Mouse (Mus musculus) lung, postnatal 4 days (tissue): ENCODE data around the gene Abraxas1.
A peak's percentile ranks its signal among the peaks of the same experiment; 100 is the strongest.

Source experiments
- DNase-seq, 2 experiments: peaks; one replicate each; pipeline ENCODE4 v3.0.0; 2021

Gene Abraxas1

DNA sequence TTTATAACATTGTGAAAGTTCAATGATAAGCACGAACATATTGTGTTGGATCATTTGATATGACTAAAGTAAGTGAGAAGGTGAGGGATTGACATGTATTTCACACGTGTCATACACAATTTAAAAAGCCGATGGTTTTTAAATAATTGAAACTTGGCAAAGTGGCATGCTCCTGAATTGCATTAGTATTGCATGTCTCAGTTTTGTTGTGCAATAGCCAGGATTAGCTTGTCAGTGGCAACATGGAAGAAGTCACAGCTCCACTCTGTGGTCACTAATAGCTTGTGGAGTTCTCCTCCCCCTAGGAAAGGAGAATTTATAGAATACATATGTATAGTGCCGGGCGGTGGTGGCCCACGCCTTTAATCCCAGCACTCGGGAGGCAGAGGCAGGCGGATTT lies 610 bp upstream of the Abraxas1 start:
- DNase-seq = no peak

DNA sequence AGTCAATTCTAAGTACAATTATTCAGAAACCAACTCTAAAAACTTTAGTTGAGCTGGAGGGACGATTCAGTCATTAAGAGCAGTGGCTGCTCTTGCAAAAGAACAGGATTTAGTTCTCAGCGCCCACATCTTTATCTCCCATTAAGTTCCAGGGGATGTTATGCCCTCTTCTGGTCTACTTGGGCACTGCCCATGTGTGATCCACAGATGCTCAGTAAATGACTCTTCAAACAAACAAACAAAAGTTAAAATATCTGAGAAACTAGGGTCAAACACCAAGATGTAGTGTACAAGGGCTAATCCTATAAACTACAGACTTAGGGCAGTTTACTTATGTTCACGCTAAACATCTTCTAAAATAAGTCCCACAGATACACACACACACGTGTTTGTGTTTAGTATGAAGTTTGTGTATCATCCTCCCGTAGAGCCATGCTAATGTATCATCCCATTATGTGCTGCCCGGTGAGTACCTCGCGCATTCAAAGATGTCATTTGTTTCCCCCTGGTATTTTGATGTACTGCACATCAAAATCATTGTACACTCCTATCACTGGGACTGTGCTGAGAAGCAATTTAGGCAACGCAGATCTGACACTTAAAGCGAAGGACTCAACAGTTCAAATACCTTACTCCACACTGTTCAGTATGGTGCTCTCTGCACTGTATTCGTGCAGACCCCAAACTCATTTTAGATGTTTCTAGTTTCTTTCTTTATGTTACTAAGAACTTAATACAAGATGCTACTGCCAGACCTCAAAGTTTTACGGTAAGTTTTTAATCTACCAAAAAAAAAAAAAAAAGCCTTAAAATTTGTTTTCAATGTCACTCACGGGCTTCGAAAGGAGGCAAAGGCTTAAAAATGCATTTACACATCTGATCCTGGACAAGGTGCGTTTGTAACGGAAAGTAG lies 941 bp downstream of the Abraxas1 start:
- no peak for DNase-seq

DNA sequence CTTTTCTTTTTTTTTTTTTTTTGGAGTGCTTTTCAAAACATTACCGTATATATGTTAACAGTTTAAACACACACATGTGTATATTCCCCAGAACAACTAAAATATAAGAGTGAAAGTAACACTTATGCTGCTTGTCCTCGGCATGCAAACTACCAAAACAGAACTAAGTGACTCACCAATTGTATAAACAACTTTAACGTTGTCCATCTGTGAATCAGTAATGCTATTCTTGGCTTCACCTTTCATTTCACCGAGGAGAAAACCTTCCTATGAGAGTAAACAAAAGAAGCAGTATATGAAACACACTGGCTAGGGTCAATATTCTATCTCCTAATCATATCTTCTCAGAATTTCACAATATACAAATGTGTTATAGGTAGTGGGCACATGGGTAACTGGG lies 2.4 kb downstream of the Abraxas1 start:
- DNase-seq = no peak

DNA sequence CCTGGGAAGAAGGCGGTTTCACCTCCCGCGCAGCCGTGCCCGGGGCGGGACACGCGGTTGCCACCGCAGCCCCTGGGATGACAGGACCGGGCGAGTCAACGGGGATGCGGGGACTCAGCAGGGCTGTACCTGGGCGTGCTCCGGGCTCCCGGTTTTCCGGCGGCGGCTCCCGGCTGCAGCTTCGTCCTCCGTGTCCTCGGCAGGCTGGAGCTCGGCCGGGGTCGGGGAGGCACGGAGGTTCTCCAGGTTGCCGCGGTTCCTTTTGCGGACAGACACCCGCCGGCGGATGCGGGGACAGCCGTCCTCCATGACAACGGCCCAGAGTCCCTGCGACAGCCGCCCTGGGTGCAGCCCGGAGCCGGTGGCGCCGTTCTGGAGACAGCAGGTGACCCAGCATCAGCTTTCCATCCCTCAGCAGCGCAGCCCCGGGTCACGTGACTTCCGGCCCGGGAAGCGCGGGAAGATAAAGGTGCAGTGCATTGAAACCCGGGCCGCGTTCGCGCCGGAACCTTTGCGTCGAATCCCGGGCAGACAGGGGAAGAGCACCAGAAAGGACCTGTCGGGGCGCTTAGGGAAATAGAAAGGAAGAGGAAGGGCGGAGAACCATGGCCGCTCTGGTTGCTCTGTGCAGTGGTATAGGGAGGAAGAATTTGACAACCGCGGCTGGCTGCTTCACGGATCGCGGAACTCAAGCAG lies 22.5 kb downstream of the Abraxas1 start, which contains the start of the genes Helq and Mrps18c:
Gene Helq (minus strand): TSS at position 434 of the 696 bp plus-strand sequence.
Gene Mrps18c (plus strand): TSS at position 463 of the 696 bp plus-strand sequence.
- DNase-seq = peak; percentile 92 to 93

DNA sequence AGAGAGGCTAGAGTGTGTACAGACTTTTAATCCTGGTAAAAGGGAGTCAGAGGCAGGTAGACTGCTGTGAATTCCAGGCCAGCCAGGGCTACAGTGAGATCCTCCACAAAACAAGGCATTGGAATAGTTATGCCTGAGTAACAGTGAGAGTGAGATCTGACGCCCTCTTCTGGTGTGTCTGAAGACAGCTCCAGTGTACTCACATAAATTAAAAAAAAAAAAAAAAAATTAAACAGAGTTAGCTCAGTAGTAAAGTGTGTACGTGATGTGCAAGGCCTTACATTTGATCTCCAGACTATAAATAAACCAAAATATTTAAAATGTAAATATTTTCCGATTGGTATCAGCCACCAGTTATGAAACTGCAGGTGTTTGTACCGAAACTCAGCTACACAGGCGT lies 26.7 kb downstream of the Abraxas1 start:
- DNase-seq = no peak

DNA sequence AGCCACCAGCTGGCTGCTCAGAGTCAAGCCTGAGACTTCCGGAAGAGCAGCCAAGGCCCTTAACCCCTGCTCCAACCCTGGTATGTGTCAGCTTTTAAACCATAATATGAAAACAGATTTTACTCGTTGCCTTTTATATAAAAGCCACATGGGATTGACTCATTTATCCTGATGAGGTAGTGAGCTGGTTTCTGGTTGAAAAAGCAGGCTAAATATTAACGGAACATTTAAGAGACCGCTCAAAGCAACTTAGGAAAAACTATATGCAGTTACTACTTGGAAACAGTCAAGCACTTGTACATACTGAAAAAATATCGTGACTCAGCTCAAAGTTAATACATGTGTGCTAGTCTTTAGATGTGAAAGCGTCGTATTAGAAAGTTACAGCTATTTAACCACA lies 28.5 kb downstream of the Abraxas1 start:
- no peak for DNase-seq

DNA sequence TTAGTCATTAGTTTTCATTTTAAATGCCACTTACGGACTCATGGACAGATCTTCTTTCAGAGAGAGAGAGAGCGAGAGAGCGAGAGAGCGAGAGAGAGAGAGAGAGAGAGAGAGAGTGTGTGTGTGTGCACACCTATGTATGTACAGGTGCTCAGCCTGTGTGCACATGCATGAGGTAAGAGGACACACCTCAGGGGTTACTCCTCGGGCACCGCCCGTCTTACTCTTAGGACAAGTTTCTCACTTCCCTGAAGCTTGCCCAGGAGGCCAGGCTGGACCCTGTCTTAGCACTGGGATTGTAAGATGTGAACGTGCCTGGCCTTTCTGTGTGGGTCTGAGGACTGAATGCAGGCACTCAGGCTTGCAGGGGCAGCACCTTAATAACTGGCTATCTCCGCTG lies 33.2 kb downstream of the Abraxas1 start:
- DNase-seq = no peak

DNA sequence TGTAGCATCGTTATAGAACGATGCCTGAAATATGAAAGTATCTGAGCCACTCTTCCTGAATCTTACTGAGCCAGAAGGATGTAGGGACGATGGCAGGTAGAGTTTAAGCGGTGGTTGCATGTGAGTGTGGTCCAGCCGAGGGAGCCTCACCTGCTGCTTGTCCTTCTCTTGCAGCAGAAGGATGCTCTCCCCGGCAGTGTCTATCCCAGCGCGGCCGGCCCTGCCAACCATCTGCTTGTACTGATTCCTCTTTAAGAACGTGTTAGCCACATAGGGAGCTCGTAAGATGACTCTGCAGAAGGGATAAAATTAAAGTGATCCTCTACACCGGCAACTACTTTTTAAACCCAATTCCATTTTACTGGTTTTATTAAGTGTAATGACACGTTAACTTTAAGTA lies 41.8 kb downstream of the Abraxas1 start:
- no peak for DNase-seq

DNA sequence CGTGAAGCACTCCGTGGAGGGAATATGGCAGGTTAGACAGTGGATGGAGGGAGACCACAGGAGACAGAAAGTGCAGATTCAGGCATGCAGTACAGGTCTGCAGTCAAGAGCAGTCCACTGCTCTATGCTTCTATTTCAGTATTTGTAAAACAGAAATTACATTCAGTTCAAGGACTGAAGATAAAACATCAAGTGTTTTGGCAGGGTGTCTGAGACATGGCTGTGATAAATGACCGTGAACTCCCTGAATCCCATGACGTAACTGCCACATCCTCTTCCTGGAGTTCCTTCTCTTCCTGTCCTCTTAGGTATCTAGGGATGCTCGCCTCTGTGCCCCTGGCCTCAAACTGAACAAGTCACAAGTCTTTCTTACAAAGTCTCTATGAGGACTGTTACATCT lies 43.9 kb downstream of the Abraxas1 start:
- DNase-seq = no peak

DNA sequence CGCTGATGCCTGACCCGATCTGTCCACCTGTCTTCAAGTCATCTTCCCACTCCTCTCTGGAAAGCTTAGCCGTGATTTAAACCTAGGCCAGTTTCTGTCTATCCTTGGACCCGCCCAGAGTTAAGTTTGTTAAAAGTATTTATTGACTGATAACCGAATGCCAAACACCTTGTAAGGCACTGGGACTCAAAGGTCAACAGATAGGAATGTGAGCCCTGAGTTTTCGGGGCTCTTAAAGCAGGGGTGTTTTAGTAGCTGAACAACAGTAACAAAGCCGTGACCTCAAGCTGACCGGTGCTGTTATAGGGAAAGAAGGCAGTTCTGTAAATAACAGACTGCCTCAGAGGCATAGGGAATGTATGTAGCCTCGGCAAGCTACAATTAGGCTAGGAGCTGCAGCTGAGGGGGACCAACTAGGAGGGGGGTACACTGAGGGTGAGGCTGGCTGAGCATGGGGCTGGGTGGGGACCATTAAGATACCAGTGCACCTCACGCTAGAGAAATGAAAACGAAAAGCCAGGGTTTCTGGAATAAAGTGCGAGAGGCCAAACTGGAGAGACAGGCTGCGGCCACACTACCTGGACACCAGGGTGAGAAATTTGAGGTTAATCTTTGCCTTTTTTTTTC lies 44.9 kb downstream of the Abraxas1 start:
- DNase-seq = no peak

DNA sequence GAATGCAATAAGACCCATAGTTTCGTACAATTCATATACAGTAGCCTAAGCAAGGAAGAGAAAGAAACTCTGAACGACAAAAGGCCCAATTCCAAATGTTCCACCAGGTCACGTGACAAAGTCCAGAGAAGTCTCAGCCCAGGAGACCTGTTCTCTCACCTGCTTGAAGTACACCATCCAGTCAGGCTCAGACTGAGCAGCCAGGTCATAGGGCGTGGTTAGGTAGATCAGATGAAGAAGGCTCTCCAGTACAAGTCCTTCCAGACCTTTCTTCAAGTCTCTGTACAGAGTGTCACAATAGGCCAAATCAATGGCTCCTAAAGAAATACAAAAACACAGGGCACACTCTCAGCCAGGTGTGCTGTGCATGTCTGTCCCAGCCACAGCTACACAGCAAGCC lies 49.2 kb downstream of the Abraxas1 start:
- DNase-seq = no peak

DNA sequence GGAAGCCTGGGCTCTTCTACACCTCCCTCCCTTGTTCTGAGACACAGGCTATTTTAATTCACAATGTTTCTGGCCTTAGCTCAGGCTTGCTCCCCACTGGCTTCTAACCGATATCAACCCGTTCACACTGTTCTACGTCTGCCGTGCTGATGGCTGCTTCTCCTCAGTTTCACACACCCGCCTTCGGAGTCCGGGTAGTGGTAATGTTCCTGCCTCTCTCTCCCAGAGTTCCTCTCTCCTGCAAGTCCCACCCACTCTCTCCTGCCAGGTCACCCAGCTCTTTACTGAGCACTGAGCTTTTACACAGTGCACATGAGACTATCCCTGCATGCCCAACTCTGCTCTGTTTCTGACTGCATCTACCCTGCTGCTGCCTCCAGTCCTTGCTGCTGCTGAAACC lies 54.7 kb downstream of the Abraxas1 start:
- no peak for DNase-seq

DNA sequence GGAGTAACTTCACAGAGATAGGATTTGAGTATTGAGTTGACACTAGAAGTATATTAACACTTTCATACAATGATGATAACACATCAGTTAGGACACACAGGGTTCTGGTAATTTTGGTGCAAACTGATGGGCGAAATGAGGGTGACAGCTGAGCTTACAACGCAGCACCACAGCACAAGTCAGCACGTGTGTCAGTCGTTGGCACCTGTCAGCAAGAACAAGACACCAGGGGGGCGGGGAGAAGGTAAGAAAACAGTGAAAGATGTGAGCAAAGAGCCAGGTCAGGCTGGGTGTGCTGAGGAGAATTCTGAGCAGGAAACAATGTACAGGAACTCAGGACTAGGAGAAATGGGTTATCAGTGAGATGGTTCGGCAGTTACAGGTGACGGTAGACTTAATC lies 59.0 kb downstream of the Abraxas1 start:
- no peak for DNase-seq

DNA sequence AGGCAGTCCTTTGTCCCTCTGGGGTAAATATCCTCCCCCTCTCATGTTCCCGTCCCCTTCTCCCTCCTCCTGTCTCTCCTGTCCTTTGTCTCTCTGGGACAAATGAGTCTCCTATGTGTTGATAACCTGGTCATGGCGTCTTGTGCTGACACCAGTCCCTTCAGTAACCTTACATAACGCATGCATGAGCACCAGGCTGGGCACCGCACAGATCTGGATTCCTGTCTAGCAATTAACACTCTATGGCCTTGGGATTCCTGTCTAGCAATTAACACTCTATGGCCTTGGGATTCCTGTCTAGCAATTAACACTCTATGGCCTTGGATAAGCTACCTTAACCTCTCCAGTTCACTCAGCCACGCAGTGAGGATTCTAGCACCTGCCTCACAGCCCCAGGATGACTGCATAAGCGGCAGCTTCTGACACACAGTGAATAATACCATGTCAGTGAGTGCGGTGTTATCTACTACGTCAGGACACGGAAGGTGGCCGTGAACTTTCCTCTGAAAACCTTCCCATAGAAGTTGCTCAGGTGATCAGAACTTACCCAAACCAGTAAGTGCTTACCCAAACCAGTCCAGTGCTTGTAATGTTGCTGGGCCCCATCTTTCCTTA lies 60.6 kb downstream of the Abraxas1 start:
- no peak for DNase-seq

DNA sequence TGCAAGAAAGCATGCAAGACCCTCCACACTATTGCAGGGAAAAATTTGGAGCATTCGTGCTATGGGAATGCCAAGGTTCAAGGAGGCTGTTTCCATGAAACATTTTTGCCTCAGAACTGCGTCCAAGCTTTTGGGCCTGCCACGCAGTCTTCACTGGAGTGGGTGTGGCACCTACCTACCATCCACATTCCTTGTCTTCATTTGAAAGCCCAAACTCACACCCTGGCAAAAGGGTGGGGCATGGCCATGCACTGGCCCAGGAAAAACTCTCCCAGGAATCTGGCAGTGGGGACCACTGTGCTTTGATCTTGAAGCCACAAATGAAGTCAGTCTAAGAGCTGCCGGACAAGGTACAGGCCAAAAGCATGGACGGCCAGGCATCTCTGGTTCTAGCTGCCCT lies 62.6 kb downstream of the Abraxas1 start:
- no peak for DNase-seq
